In genomic region chr5:113783581-113784001, GRCm38 (mm10) we compare ENCODE assay signal across 8 mouse cellular contexts. TPM values are rescaled to one million over a fixed set of nuclear protein-coding genes. Genes with fewer than 3 reads are reported as not detected.
DNase-seq lines count a peak whose midpoint lies in the region; ATAC-seq and TF ChIP-seq lines count a peak whose summit lies in the region.

No protein-coding gene starts in this region.

- no peak for ATAC-seq in midbrain, embryonic 15.5 days (replicated peaks)
- ATAC-seq in intestine, embryonic 15.5 days: peak; percentile 77
- no peak for ATAC-seq in liver, embryonic 11.5 days (replicated peaks; ENCODE audit: low FRiP score)

- peaks cover 16% of the 10 kb centered on the region for H3K4me1 ChIP-seq in midbrain, embryonic 10.5 days
- no peaks in the 10 kb centered on the region for H3K4me1 ChIP-seq in midbrain, embryonic 15.5 days
- peaks cover 15% of the 10 kb centered on the region for H3K4me1 ChIP-seq in intestine, embryonic 15.5 days (replicated peaks)
- peaks cover 5% of the 10 kb centered on the region; the same call in 1 of the 2 replicates for H3K4me1 ChIP-seq in liver, embryonic 11.5 days (replicated peaks; ENCODE audit: control insufficient read depth, insufficient read depth, low read length)
- no peaks in the 10 kb centered on the region for H3K4me1 ChIP-seq in cerebellum, adult 2 months (ENCODE audit: control insufficient read depth, insufficient read depth, low read length)

- peaks cover 6% of the 10 kb centered on the region; the same call in 1 of the 2 replicates for H3K9me3 ChIP-seq in midbrain, embryonic 10.5 days (replicated peaks)
- no peaks in the 10 kb centered on the region for H3K9me3 ChIP-seq in midbrain, embryonic 15.5 days
- no peaks in the 10 kb centered on the region for H3K9me3 ChIP-seq in intestine, embryonic 15.5 days
- no peaks in the 10 kb centered on the region for H3K9me3 ChIP-seq in liver, embryonic 11.5 days (ENCODE audit: control insufficient read depth, low read length)

- H3K27ac ChIP-seq in midbrain, embryonic 10.5 days (replicated peaks): peak overlapping the region; percentile 56; the same call in 1 of the 2 replicates
- H3K27ac ChIP-seq in midbrain, embryonic 15.5 days: no peak overlapping the region
- peak overlapping the region; percentile 80 for H3K27ac ChIP-seq in intestine, embryonic 15.5 days
- peak overlapping the region; percentile 58 for H3K27ac ChIP-seq in liver, embryonic 11.5 days (ENCODE audit: low read depth, low read length)
- no peak overlapping the region for H3K27ac ChIP-seq in cerebellum, adult 2 months (ENCODE audit: insufficient read depth, low read length)

- H3K9ac ChIP-seq in midbrain, embryonic 15.5 days: no peak overlapping the region
- no peak overlapping the region for H3K9ac ChIP-seq in intestine, embryonic 15.5 days
- 0 out of 2 replicates have a peak overlapping the region, but pooled peaks have one; percentile 9 for H3K9ac ChIP-seq in liver, embryonic 11.5 days (ENCODE audit: low read depth, low read length)

- peaks cover 22% of the 10 kb centered on the region for H3K27me3 ChIP-seq in midbrain, embryonic 10.5 days (ENCODE audit: low read depth, poor library complexity, severe bottlenecking)
- H3K27me3 ChIP-seq in midbrain, embryonic 15.5 days (replicated peaks): peaks cover 14% of the 10 kb centered on the region
- no peaks in the 10 kb centered on the region; the same call in 1 of the 2 replicates for H3K27me3 ChIP-seq in intestine, embryonic 15.5 days (replicated peaks)
- H3K27me3 ChIP-seq in liver, embryonic 11.5 days (replicated peaks; ENCODE audit: control insufficient read depth, insufficient read depth, low read length): peaks cover 15% of the 10 kb centered on the region
- H3K27me3 ChIP-seq in cerebellum, adult 2 months (ENCODE audit: control insufficient read depth, insufficient read depth, low read length): no peaks in the 10 kb centered on the region

- DNase-seq in midbrain, embryonic 10.5 days (ENCODE audit: low spot score): no peak
- peak; percentile 78 for DNase-seq in fibroblast of lung, adult 2 months (ENCODE audit: low read depth)
- DNase-seq in liver, embryonic 11.5 days (ENCODE audit: low spot score): peak; percentile 44
- DNase-seq in skeletal muscle tissue, adult 2 months (ENCODE audit: low read depth, low spot score): peak; percentile 51
- DNase-seq in cerebellum, adult 2 months: no peak
- no peak for DNase-seq in thymus, postnatal 10 days (ENCODE audit: low spot score in 2 of 2)

- no peak overlapping the region for H3K4me3 ChIP-seq in midbrain, embryonic 10.5 days
- no peak overlapping the region for H3K4me3 ChIP-seq in midbrain, embryonic 15.5 days
- H3K4me3 ChIP-seq in intestine, embryonic 15.5 days (replicated peaks): no peak overlapping the region
- H3K4me3 ChIP-seq in liver, embryonic 11.5 days (ENCODE audit: low read depth, low read length): no peak overlapping the region
- H3K4me3 ChIP-seq in cerebellum, adult 2 months (replicated peaks; ENCODE audit: insufficient read depth, low read depth, low read length): no peak overlapping the region

- H3K36me3 ChIP-seq in midbrain, embryonic 10.5 days: peaks cover 4% of the 10 kb centered on the region; the same call in 1 of the 2 replicates
- H3K36me3 ChIP-seq in midbrain, embryonic 15.5 days (replicated peaks): no peaks in the 10 kb centered on the region
- H3K36me3 ChIP-seq in intestine, embryonic 15.5 days: peaks cover 1% of the 10 kb centered on the region; the same call in 1 of the 2 replicates
- no peaks in the 10 kb centered on the region; the same call in 1 of the 2 replicates for H3K36me3 ChIP-seq in liver, embryonic 11.5 days (ENCODE audit: control insufficient read depth, insufficient read depth, low read length)

- no peak for TF ChIP-seq POLR2A in cerebellum, adult 2 months (IDR thresholded peaks at IDR 0.05; ENCODE audit: borderline replicate concordance, insufficient read depth, low read length)

- no peak overlapping the region for H3K4me2 ChIP-seq in midbrain, embryonic 15.5 days
- peak overlapping the region; percentile 10 for H3K4me2 ChIP-seq in intestine, embryonic 15.5 days (replicated peaks)
- no peak overlapping the region; the same call in 1 of the 2 replicates for H3K4me2 ChIP-seq in liver, embryonic 11.5 days

- WGBS in midbrain, embryonic 10.5 days: 23% methylated on average over 12 of the region's 12 CpGs
- 21% methylated on average over 12 of the region's 12 CpGs for WGBS in midbrain, embryonic 15.5 days
- 4% methylated on average over 12 of the region's 12 CpGs for WGBS in intestine, embryonic 15.5 days
- 14% methylated on average over 12 of the region's 12 CpGs for WGBS in liver, embryonic 11.5 days
- 16% methylated on average over 12 of the region's 12 CpGs for WGBS in cerebellum, adult 2 months

- no peak for TF ChIP-seq CTCF in cerebellum, adult 2 months (IDR thresholded peaks at IDR 0.05; ENCODE audit: borderline replicate concordance, insufficient read depth, low read depth, low read length)

RNA-seq across cellular contexts. Expression of gene Iscu, which starts 11.0 kb away (rescaled TPM):
- polyA plus RNA-seq in midbrain, embryonic 10.5 days (2016; fragmentation: Nextera tagmentation; extraction: Ambion mirVana): 109 and 111 TPM in 2 replicates
- 75.4 and 78.4 TPM in 2 replicates for polyA plus RNA-seq in midbrain, embryonic 15.5 days (2015; fragmentation: Nextera tagmentation; extraction: Ambion mirVana)
- 107 and 115 TPM in 2 replicates for polyA plus RNA-seq in intestine, embryonic 15.5 days (2015; fragmentation: Nextera tagmentation; extraction: Ambion mirVana)
- polyA plus RNA-seq in liver, embryonic 11.5 days (2014; fragmentation: Nextera tagmentation; extraction: Ambion mirVana): 109 and 117 TPM in 2 replicates
- 302 and 362 TPM in 2 replicates for polyA plus RNA-seq in cerebellum, adult 2 months (2012; rRNA removed)

RNA-seq across cellular contexts. Expression of gene Sart3, which starts 11.3 kb away (rescaled TPM):
- polyA plus RNA-seq in midbrain, embryonic 10.5 days (2016; fragmentation: Nextera tagmentation; extraction: Ambion mirVana): 75.4 and 77.1 TPM in 2 replicates
- 53.3 and 57.5 TPM in 2 replicates for polyA plus RNA-seq in midbrain, embryonic 15.5 days (2015; fragmentation: Nextera tagmentation; extraction: Ambion mirVana)
- polyA plus RNA-seq in intestine, embryonic 15.5 days (2015; fragmentation: Nextera tagmentation; extraction: Ambion mirVana): 40.2 and 43.8 TPM in 2 replicates
- 52.0 and 54.4 TPM in 2 replicates for polyA plus RNA-seq in liver, embryonic 11.5 days (2014; fragmentation: Nextera tagmentation; extraction: Ambion mirVana)
- 43.5 and 47.5 TPM in 2 replicates for polyA plus RNA-seq in cerebellum, adult 2 months (2012; rRNA removed)

RNA-seq across cellular contexts. Expression of gene Tmem119, which starts 16.7 kb away (rescaled TPM):
- polyA plus RNA-seq in midbrain, embryonic 10.5 days (2016; fragmentation: Nextera tagmentation; extraction: Ambion mirVana): 23.6 and 25.1 TPM in 2 replicates
- 5.7 and 6.3 TPM in 2 replicates for polyA plus RNA-seq in midbrain, embryonic 15.5 days (2015; fragmentation: Nextera tagmentation; extraction: Ambion mirVana)
- 57.5 and 61.9 TPM in 2 replicates for polyA plus RNA-seq in intestine, embryonic 15.5 days (2015; fragmentation: Nextera tagmentation; extraction: Ambion mirVana)
- polyA plus RNA-seq in liver, embryonic 11.5 days (2014; fragmentation: Nextera tagmentation; extraction: Ambion mirVana): 15.6 and 16.9 TPM in 2 replicates
- polyA plus RNA-seq in cerebellum, adult 2 months (2012; rRNA removed): 6.0 and 7.4 TPM in 2 replicates

RNA-seq across cellular contexts. Expression of gene Ficd, which starts 48.0 kb away (rescaled TPM):
- polyA plus RNA-seq in midbrain, embryonic 10.5 days (2016; fragmentation: Nextera tagmentation; extraction: Ambion mirVana): 4.8 and 5.5 TPM in 2 replicates
- polyA plus RNA-seq in midbrain, embryonic 15.5 days (2015; fragmentation: Nextera tagmentation; extraction: Ambion mirVana): 10.4 and 10.7 TPM in 2 replicates
- polyA plus RNA-seq in intestine, embryonic 15.5 days (2015; fragmentation: Nextera tagmentation; extraction: Ambion mirVana): 5.4 and 6.2 TPM in 2 replicates
- 2.9 and 3.7 TPM in 2 replicates for polyA plus RNA-seq in liver, embryonic 11.5 days (2014; fragmentation: Nextera tagmentation; extraction: Ambion mirVana)
- 15.3 and 16.1 TPM in 2 replicates for polyA plus RNA-seq in cerebellum, adult 2 months (2012; rRNA removed)

RNA-seq across cellular contexts. Expression of gene Selplg, which starts 48.9 kb away (rescaled TPM):
- polyA plus RNA-seq in midbrain, embryonic 10.5 days (2016; fragmentation: Nextera tagmentation; extraction: Ambion mirVana): 0.77 and 1.5 TPM in 2 replicates
- 2.4 and 2.8 TPM in 2 replicates for polyA plus RNA-seq in midbrain, embryonic 15.5 days (2015; fragmentation: Nextera tagmentation; extraction: Ambion mirVana)
- 3.4 and 4.4 TPM in 2 replicates for polyA plus RNA-seq in intestine, embryonic 15.5 days (2015; fragmentation: Nextera tagmentation; extraction: Ambion mirVana)
- 17.1 and 17.8 TPM in 2 replicates for polyA plus RNA-seq in liver, embryonic 11.5 days (2014; fragmentation: Nextera tagmentation; extraction: Ambion mirVana)
- polyA plus RNA-seq in cerebellum, adult 2 months (2012; rRNA removed): 12.0 and 13.6 TPM in 2 replicates

Comparison
In these comparisons a context has a peak if more than half of its experiments do, and no peak if none do; other contexts are left out.
1. H3K27ac ChIP-seq: peak in midbrain, embryonic 10.5 days (single experiment), intestine, embryonic 15.5 days (single experiment) and liver, embryonic 11.5 days (single experiment); none in midbrain, embryonic 15.5 days (single experiment) and cerebellum, adult 2 months (single experiment).
2. DNase-seq: peak in fibroblast of lung, adult 2 months (single experiment), liver, embryonic 11.5 days (single experiment) and skeletal muscle tissue, adult 2 months (single experiment); none in midbrain, embryonic 10.5 days (single experiment), cerebellum, adult 2 months (0 of 2) and thymus, postnatal 10 days (0 of 2).